Mouse (Mus musculus): ENCODE data around the gene Zbtb16. TPM values are rescaled to one million over a fixed set of nuclear protein-coding genes. Genes with fewer than 3 reads are reported as not detected.

Zbtb16 gene
- total RNA-seq, 1 experiment = 0.36 TPM

GRCm38 (mm10) chr9:48751900-48752299, 84.1 kb downstream of the Zbtb16 start:
- Histone ChIP-seq H3K4me1 (ENCODE audit: control insufficient read depth in 2 of 2, insufficient read depth in 2 of 2, low read length in 2 of 2, poor library complexity in 1 of 2) (no peaks in the 10 kb centered on the region), H3K4me3 (ENCODE audit: insufficient read depth in 1 of 2, low read depth in 1 of 2, low read length in 2 of 2, poor library complexity in 1 of 2, severe bottlenecking in 1 of 2) (no peak overlapping the region), H3K9me3 (ENCODE audit: control insufficient read depth, insufficient read depth, low read depth, low read length) (no peaks in the 10 kb centered on the region), H3K27ac (ENCODE audit: insufficient read depth, low read depth, low read length, poor library complexity, severe bottlenecking) (no peak overlapping the region), H3K36me3 (ENCODE audit: control insufficient read depth, insufficient read depth, low read length, poor library complexity, severe bottlenecking) (no peaks in the 10 kb centered on the region), H3K9ac (ENCODE audit: insufficient read depth, low read depth, low read length, poor library complexity, severe bottlenecking) (no peak overlapping the region)
- TF ChIP-seq HCFC1 (IDR thresholded peaks at IDR 0.05; ENCODE audit: borderline replicate concordance, insufficient read depth, low read length) (no peak), ZC3H11A (IDR thresholded peaks at IDR 0.05; ENCODE audit: borderline replicate concordance, low read depth, low read length) (no peak), MAFK (IDR thresholded peaks at IDR 0.05; ENCODE audit: insufficient read depth, low read depth, low read length) (no peak), ZNF384 (IDR thresholded peaks at IDR 0.05; ENCODE audit: low read depth, low read length) (no peak), CHD2 (IDR thresholded peaks at IDR 0.05; ENCODE audit: low read depth, low read length) (no peak)
- DNase-seq (ENCODE audit: low read depth, low spot score) = no peak
- in situ Hi-C loops (cut with MboI; ENCODE audit: low sequenced_read_pairs in 2 of 2, unreplicated experiment in 2 of 2) = no loop called here

- DNase-seq (ENCODE audit: low read depth, low spot score) = no peak
- in situ Hi-C loops (cut with MboI; ENCODE audit: low sequenced_read_pairs in 2 of 2, unreplicated experiment in 2 of 2) = no loop called here
- no peaks in the 10 kb centered on the region for H3K4me1 ChIP-seq (ENCODE audit: control insufficient read depth in 2 of 2, insufficient read depth in 2 of 2, low read length in 2 of 2, poor library complexity in 1 of 2)
- H3K27ac ChIP-seq (ENCODE audit: insufficient read depth, low read depth, low read length, poor library complexity, severe bottlenecking) = no peak overlapping the region
- H3K9ac ChIP-seq (ENCODE audit: insufficient read depth, low read depth, low read length, poor library complexity, severe bottlenecking) = no peak overlapping the region
- H3K36me3 ChIP-seq (ENCODE audit: control insufficient read depth, insufficient read depth, low read length, poor library complexity, severe bottlenecking) = no peaks in the 10 kb centered on the region
- no peak for TF ChIP-seq ZNF384 (IDR thresholded peaks at IDR 0.05; ENCODE audit: low read depth, low read length)
- no peak for TF ChIP-seq CHD2 (IDR thresholded peaks at IDR 0.05; ENCODE audit: low read depth, low read length)
- TF ChIP-seq ZC3H11A (IDR thresholded peaks at IDR 0.05; ENCODE audit: borderline replicate concordance, low read depth, low read length) = no peak
- no peak for TF ChIP-seq HCFC1 (IDR thresholded peaks at IDR 0.05; ENCODE audit: borderline replicate concordance, insufficient read depth, low read length)
- TF ChIP-seq MAFK (IDR thresholded peaks at IDR 0.05; ENCODE audit: insufficient read depth, low read depth, low read length) = no peak
- H3K9me3 ChIP-seq (ENCODE audit: control insufficient read depth, insufficient read depth, low read depth, low read length) = no peaks in the 10 kb centered on the region
- no peak overlapping the region for H3K4me3 ChIP-seq (ENCODE audit: insufficient read depth in 1 of 2, low read depth in 1 of 2, low read length in 2 of 2, poor library complexity in 1 of 2, severe bottlenecking in 1 of 2)
Observed at GRCm38 (mm10) chr9:48749666-48750065, 86.4 kb downstream of the Zbtb16 start.

GRCm38 (mm10) chr9:48749168-48749567, 86.9 kb downstream of the Zbtb16 start:
- Histone ChIP-seq H3K9me3 (ENCODE audit: control insufficient read depth, insufficient read depth, low read depth, low read length) (no peaks in the 10 kb centered on the region), H3K9ac (ENCODE audit: insufficient read depth, low read depth, low read length, poor library complexity, severe bottlenecking) (no peak overlapping the region), H3K4me3 (ENCODE audit: insufficient read depth in 1 of 2, low read depth in 1 of 2, low read length in 2 of 2, poor library complexity in 1 of 2, severe bottlenecking in 1 of 2) (no peak overlapping the region), H3K27ac (ENCODE audit: insufficient read depth, low read depth, low read length, poor library complexity, severe bottlenecking) (no peak overlapping the region), H3K4me1 (ENCODE audit: control insufficient read depth in 2 of 2, insufficient read depth in 2 of 2, low read length in 2 of 2, poor library complexity in 1 of 2) (no peaks in the 10 kb centered on the region), H3K36me3 (ENCODE audit: control insufficient read depth, insufficient read depth, low read length, poor library complexity, severe bottlenecking) (no peaks in the 10 kb centered on the region)
- DNase-seq (ENCODE audit: low read depth, low spot score) = no peak
- in situ Hi-C loops (cut with MboI; ENCODE audit: low sequenced_read_pairs in 2 of 2, unreplicated experiment in 2 of 2) = no loop called here
- no peak for TF ChIP-seq ZC3H11A (IDR thresholded peaks at IDR 0.05; ENCODE audit: borderline replicate concordance, low read depth, low read length)

GRCm38 (mm10) chr9:48748761-48749160, 87.3 kb downstream of the Zbtb16 start:
- Histone ChIP-seq H3K9me3 (ENCODE audit: control insufficient read depth, insufficient read depth, low read depth, low read length) (no peaks in the 10 kb centered on the region), H3K4me3 (ENCODE audit: insufficient read depth in 1 of 2, low read depth in 1 of 2, low read length in 2 of 2, poor library complexity in 1 of 2, severe bottlenecking in 1 of 2) (no peak overlapping the region), H3K36me3 (ENCODE audit: control insufficient read depth, insufficient read depth, low read length, poor library complexity, severe bottlenecking) (no peaks in the 10 kb centered on the region), H3K27ac (ENCODE audit: insufficient read depth, low read depth, low read length, poor library complexity, severe bottlenecking) (no peak overlapping the region), H3K9ac (ENCODE audit: insufficient read depth, low read depth, low read length, poor library complexity, severe bottlenecking) (no peak overlapping the region), H3K4me1 (ENCODE audit: control insufficient read depth in 2 of 2, insufficient read depth in 2 of 2, low read length in 2 of 2, poor library complexity in 1 of 2) (no peaks in the 10 kb centered on the region)
- no peak for DNase-seq (ENCODE audit: low read depth, low spot score)
- in situ Hi-C loops (cut with MboI; ENCODE audit: low sequenced_read_pairs in 2 of 2, unreplicated experiment in 2 of 2) = no loop called here
- no peak for TF ChIP-seq ZC3H11A (IDR thresholded peaks at IDR 0.05; ENCODE audit: borderline replicate concordance, low read depth, low read length)
- no peak for TF ChIP-seq ZNF384 (IDR thresholded peaks at IDR 0.05; ENCODE audit: low read depth, low read length)

- DNase-seq (ENCODE audit: low read depth, low spot score) = no peak
- Histone ChIP-seq H3K9ac (ENCODE audit: insufficient read depth, low read depth, low read length, poor library complexity, severe bottlenecking) (no peak overlapping the region), H3K27ac (ENCODE audit: insufficient read depth, low read depth, low read length, poor library complexity, severe bottlenecking) (no peak overlapping the region), H3K9me3 (ENCODE audit: control insufficient read depth, insufficient read depth, low read depth, low read length) (no peaks in the 10 kb centered on the region), H3K4me3 (ENCODE audit: insufficient read depth in 1 of 2, low read depth in 1 of 2, low read length in 2 of 2, poor library complexity in 1 of 2, severe bottlenecking in 1 of 2) (no peak overlapping the region), H3K4me1 (ENCODE audit: control insufficient read depth in 2 of 2, insufficient read depth in 2 of 2, low read length in 2 of 2, poor library complexity in 1 of 2) (no peaks in the 10 kb centered on the region), H3K36me3 (ENCODE audit: control insufficient read depth, insufficient read depth, low read length, poor library complexity, severe bottlenecking) (no peaks in the 10 kb centered on the region)
- in situ Hi-C loops (cut with MboI; ENCODE audit: low sequenced_read_pairs in 2 of 2, unreplicated experiment in 2 of 2) = no loop called here
- TF ChIP-seq CHD2 (IDR thresholded peaks at IDR 0.05; ENCODE audit: low read depth, low read length) = no peak
- TF ChIP-seq ZC3H11A (IDR thresholded peaks at IDR 0.05; ENCODE audit: borderline replicate concordance, low read depth, low read length) = no peak
- no peak for TF ChIP-seq HCFC1 (IDR thresholded peaks at IDR 0.05; ENCODE audit: borderline replicate concordance, insufficient read depth, low read length)
- no peak for TF ChIP-seq ZNF384 (IDR thresholded peaks at IDR 0.05; ENCODE audit: low read depth, low read length)
- TF ChIP-seq MAFK (IDR thresholded peaks at IDR 0.05; ENCODE audit: insufficient read depth, low read depth, low read length) = no peak
Observed at GRCm38 (mm10) chr9:48748216-48748615, 87.8 kb downstream of the Zbtb16 start.
